Mouse (Mus musculus) large intestine, adult 2 months (tissue): ENCODE results near the gene 6430628N08Rik. TPM values are rescaled to one million over a fixed set of nuclear protein-coding genes. Genes with fewer than 3 reads are reported as not detected.

Source experiments
- DNase-seq: peaks from one replicate; pipeline ENCODE4 v3.0.0-alpha.2; 2012; ENCODE audit warnings: low read depth, low spot score
- WGBS: fragments of 180-500 bp; shearing (Covaris S2); methylation state at CpG from one replicate; pipeline ENCODE4 v1.1.7; 2018; 5-methylcytosine and 5-hydroxymethylcytosine counted together
- polyA plus RNA-seq: library from polyadenylated mRNA; depleted of rRNA; stranded (reverse); fragments of >200 nt; gene quantifications from 2 replicates; pipeline ENCODE4 v1.2.3, GENCODE M21; 2012; rRNA removed

The 6430628N08Rik gene
- polyA plus RNA-seq, 1 experiment, result not detected

- DNase-seq, result no peak
Measured at GRCm38 (mm10) chr4:115937061-115937976, 46.9 kb downstream of the 6430628N08Rik start.

GRCm38 (mm10) chr4:115938276-115939160 is 48.1 kb downstream of the 6430628N08Rik start:
- 7% methylated on average over 37 of the region's 37 CpGs for WGBS
- DNase-seq, result no peak

More at GRCm38 (mm10) chr4:115937061-115937976, 46.9 kb downstream of the 6430628N08Rik start:
- 7% methylated on average over 19 of the region's 19 CpGs for WGBS

GRCm38 (mm10) chr4:115939295-115940102 is 49.0 kb downstream of the 6430628N08Rik start, which contains the start of gene Dmbx1:
Dmbx1 (minus strand) TSS chr4:115939926.
- WGBS, result 1% methylated on average over 71 of the region's 71 CpGs
- no peak for DNase-seq

- DNase-seq, result no peak
- WGBS, result 11% methylated on average over 3 of the region's 3 CpGs
Measured at GRCm38 (mm10) chr4:115940681-115941080, 50.2 kb downstream of the 6430628N08Rik start.

- 13% methylated on average over 9 of the region's 9 CpGs for WGBS
Measured at GRCm38 (mm10) chr4:115941242-115941820, 50.9 kb downstream of the 6430628N08Rik start.

GRCm38 (mm10) chr4:115943669-115944314 is 53.3 kb downstream of the 6430628N08Rik start:
- WGBS, result 3% methylated on average over 38 of the region's 41 CpGs

More at GRCm38 (mm10) chr4:115941242-115941820, 50.9 kb downstream of the 6430628N08Rik start:
- DNase-seq, result no peak

More at GRCm38 (mm10) chr4:115943669-115944314, 53.3 kb downstream of the 6430628N08Rik start:
- no peak for DNase-seq

Other genes with a start within 250 kb of the 6430628N08Rik start
- gene Cyp4b1, start 242.9 kb upstream of the 6430628N08Rik start, polyA plus RNA-seq, result 32.9 and 138 TPM in 2 replicates
- gene Efcab14, start 152.9 kb upstream of the 6430628N08Rik start, polyA plus RNA-seq, result 19.1 and 38.2 TPM in 2 replicates
- 0.32 and 0.60 TPM in 2 replicates for gene Tex38, start 109.6 kb upstream of the 6430628N08Rik start, polyA plus RNA-seq
- gene Atpaf1, start 105.9 kb upstream of the 6430628N08Rik start, polyA plus RNA-seq, result 15.0 and 24.4 TPM in 2 replicates
- gene Mob3c, start 62.6 kb upstream of the 6430628N08Rik start, polyA plus RNA-seq, result 16.7 and 62.4 TPM in 2 replicates
- 23.6 and 39.7 TPM in 2 replicates for gene Mknk1, start 51.5 kb upstream of the 6430628N08Rik start, polyA plus RNA-seq
- not detected in 2 replicates for gene Kncn, start 6.3 kb upstream of the 6430628N08Rik start, polyA plus RNA-seq
- not detected in 2 replicates for gene Dmbx1, start 49.3 kb downstream of the 6430628N08Rik start, polyA plus RNA-seq
- gene Faah, start 127.3 kb downstream of the 6430628N08Rik start, polyA plus RNA-seq, result 58.1 and 79.3 TPM in 2 replicates
- gene Nsun4, start 163.2 kb downstream of the 6430628N08Rik start, polyA plus RNA-seq, result 9.2 and 10.9 TPM in 2 replicates
- 240 and 273 TPM in 2 replicates for gene Uqcrh, start 184.4 kb downstream of the 6430628N08Rik start, polyA plus RNA-seq
- gene Lrrc41, start 184.6 kb downstream of the 6430628N08Rik start, polyA plus RNA-seq, result 41.8 and 58.8 TPM in 2 replicates
- gene Rad54l, start 233.0 kb downstream of the 6430628N08Rik start, polyA plus RNA-seq, result 6.2 and 7.0 TPM in 2 replicates
- gene Pomgnt1, start 233.2 kb downstream of the 6430628N08Rik start, polyA plus RNA-seq, result 23.0 and 26.3 TPM in 2 replicates